Mouse (Mus musculus): ENCODE measurements around the gene Gm47969.

GRCm38 (mm10) chr1:83076190-83076917 is 31.6 kb downstream of the Gm47969 start:
- TF ChIP-seq POLR2A (IDR thresholded peaks at IDR 0.05; ENCODE audit: control insufficient read depth, low read depth, low read length): no peak
- TF ChIP-seq CTCF (IDR thresholded peaks at IDR 0.05; ENCODE audit: control insufficient read depth, insufficient read depth, insufficient replicate concordance, low read depth, low read length): peak; percentile 32; the same call in 1 of the 2 replicates
